Mouse (Mus musculus): Measurements from ENCODE around the gene Sugp1. TPM values are rescaled to one million over a fixed set of nuclear protein-coding genes. Genes with fewer than 3 reads are reported as not detected.
"Not testable (repeated sequence)": the region's sequence is repeated elsewhere in the genome, so short reads cannot be mapped to it uniquely, and the experiment has no call there.

The Sugp1 gene
- 51.9 and 57.7 TPM in 2 replicates for polyA plus RNA-seq (2016; fragmentation: Nextera tagmentation; extraction: Ambion mirVana)

DNA sequence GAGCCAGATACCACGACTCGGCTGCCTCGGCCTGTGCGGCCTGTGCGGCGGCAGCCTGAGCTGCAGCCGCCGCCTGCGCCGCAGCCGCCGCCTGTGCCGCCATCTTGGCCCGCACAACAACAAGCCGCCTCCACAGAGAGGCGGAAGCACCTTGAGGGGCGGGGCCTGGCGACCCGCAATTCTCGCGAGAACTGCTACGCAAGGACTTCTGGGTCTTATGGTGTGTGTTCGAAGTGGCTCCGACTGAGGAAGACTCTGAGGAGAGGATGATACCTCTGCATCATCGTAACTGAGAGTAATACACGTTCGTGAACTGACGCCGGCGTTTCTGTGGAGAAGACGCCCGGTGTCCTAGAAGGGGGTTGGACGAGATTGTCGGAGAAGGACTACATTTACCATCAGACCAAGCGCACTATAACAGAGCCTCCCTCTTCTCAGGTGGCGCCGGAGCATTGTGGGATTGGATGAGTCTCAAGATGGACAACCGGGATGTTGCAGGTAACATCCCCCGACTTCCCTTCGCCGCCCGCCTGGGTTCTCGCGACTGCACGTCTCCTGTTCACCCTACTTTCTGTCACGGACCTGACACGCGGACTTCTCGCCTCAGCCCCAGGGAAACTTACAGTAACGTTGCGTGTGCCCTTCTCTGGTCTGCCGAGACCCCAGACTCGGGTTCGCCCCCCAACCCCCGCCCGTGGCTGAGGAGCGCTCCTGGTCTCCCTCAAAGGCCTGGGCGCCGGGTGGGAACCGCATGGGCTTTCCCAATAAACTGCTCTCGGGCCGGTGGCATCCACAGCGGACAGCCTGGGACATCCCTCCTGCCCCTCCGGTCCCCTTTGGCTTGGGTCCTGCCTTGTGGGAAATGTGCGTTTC, at the start of gene Sugp1, which contains the start of gene Mau2:
Gene Sugp1, plus strand, starts transcription at position 231 of the 873 bp plus-strand sequence.
Gene Mau2, minus strand, starts transcription at position 152 of the 873 bp plus-strand sequence.
- Histone ChIP-seq H3K36me3 (peaks cover 12% of the 10 kb centered on the region; the same call in 1 of the 2 replicates), H3K4me3 (peak within 1 kb of the TSS; percentile 93), H3K4me1 (peaks cover 37% of the 10 kb centered on the region), H3K9me3 (replicated peaks) (no peaks in the 10 kb centered on the region), H3K27me3 (ENCODE audit: low read depth, poor library complexity, severe bottlenecking) (no peaks in the 10 kb centered on the region), H3K27ac (replicated peaks) (peak within 1 kb of the TSS; percentile 95)
- peak; percentile 96 for DNase-seq (ENCODE audit: low spot score)
- under 1% methylated on average over 65 of the region's 65 CpGs for WGBS

- Histone ChIP-seq H3K4me1 (peaks cover 32% of the 10 kb centered on the region), H3K27ac (replicated peaks) (peak overlapping the region; percentile 92), H3K36me3 (peaks cover 12% of the 10 kb centered on the region; the same call in 1 of the 2 replicates), H3K4me3 (peak overlapping the region; percentile 94), H3K9me3 (replicated peaks) (no peaks in the 10 kb centered on the region), H3K27me3 (ENCODE audit: low read depth, poor library complexity, severe bottlenecking) (no peaks in the 10 kb centered on the region)
- WGBS, result 1% methylated on average over 7 of the region's 7 CpGs
- DNase-seq (ENCODE audit: low spot score), result no peak
Observed at GRCm38 (mm10) chr8:69995422-69995775, 47.2 kb upstream of the Sugp1 start.

DNA sequence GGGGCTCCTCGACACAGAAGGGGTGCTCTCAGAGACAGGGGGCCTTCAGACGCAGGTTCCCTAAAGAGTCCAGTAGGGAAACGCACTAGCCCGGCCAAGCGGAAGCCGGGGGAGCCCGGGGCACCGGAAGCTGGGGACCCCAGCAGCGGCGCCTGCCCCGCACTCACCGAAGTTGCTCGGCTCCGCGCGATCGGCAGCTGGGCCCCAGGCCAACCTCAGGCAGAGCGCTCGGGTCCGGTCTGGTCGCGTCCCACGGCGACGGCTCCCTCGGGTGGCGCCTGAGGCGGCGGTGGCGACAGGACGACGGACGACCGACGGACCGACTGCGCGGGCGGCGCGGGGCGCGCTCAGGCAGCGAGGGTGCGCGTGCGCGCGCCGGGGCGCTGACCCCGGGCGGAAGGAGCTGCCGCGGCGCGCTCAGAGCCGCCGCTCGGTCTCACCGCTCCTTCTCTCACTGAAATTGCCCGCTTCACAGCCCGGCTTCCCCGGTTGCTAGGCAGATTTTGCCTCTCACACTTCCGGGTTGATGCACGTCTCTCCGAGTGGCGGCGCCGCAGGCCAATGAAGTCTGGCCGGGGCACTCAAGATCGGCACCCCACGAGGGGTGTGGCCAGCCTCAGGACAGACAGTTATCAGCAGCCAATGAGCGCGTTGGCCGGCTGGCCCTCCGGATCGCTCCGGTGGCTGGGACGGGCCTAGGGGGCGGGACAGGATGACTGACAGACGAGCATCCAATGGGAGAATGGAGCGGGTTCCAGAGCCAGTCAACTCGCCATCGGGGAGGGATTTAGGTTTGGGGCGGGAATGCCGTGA, 46.6 kb upstream of the Sugp1 start, which contains the start of gene Gatad2a:
Gene Gatad2a, minus strand, starts transcription at position 609 of the 813 bp plus-strand sequence.
- peaks cover 33% of the 10 kb centered on the region for H3K4me1 ChIP-seq
- no peaks in the 10 kb centered on the region for H3K9me3 ChIP-seq (replicated peaks)
- no peaks in the 10 kb centered on the region for H3K27me3 ChIP-seq (ENCODE audit: low read depth, poor library complexity, severe bottlenecking)
- peak within 1 kb of the TSS; percentile 94 for H3K4me3 ChIP-seq
- H3K36me3 ChIP-seq, result peaks cover 12% of the 10 kb centered on the region; the same call in 1 of the 2 replicates
- under 1% methylated on average over 86 of the region's 87 CpGs for WGBS
- DNase-seq (ENCODE audit: low spot score), result peak; percentile 100
- peak within 1 kb of the TSS; percentile 92 for H3K27ac ChIP-seq (replicated peaks)

DNA sequence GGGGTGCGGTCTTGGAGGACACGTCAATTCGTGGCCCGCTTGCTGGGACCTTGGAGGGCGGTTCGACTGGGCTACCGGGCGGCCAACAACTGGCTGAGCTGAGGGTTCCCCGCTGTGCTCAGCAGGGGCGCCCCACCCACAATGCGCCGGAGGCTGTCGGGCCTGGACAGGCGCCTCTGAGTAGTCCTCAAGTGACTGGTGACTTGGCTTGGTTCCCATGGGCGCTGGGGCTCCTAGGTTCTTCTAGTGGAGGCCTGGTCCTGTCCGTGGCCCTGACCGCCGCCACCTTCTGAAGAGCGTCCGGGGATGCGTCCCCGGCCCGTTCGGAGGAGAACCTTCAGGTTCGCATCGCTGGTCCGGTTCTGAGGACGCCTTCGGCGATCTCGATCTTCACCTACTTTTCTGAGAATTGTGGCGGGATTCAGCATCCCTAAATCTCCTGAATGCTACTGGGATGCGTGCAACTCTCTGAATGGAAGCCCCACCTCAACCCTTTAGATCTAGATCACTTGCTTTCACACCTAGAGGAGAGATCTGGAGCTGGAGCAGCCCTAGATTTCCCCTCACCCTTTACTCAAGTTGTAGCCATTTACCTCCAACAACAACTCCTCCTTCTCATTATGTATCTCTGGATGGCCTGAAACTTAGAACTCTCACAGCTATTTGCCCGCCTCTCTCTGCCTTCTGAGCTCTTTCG, 45.9 kb upstream of the Sugp1 start:
- Histone ChIP-seq H3K4me1 (peaks cover 41% of the 10 kb centered on the region), H3K36me3 (peaks cover 12% of the 10 kb centered on the region; the same call in 1 of the 2 replicates), H3K27me3 (ENCODE audit: low read depth, poor library complexity, severe bottlenecking) (no peaks in the 10 kb centered on the region), H3K27ac (replicated peaks) (peak overlapping the region; percentile 92), H3K4me3 (peak overlapping the region; percentile 94), H3K9me3 (replicated peaks) (no peaks in the 10 kb centered on the region)
- DNase-seq (ENCODE audit: low spot score), result no peak
- WGBS, result 3% methylated on average over 35 of the region's 35 CpGs

- H3K27ac ChIP-seq (replicated peaks), result no peak overlapping the region
- peaks cover 35% of the 10 kb centered on the region for H3K4me1 ChIP-seq
- H3K36me3 ChIP-seq, result no peaks in the 10 kb centered on the region
- 91% methylated on average over 3 of the region's 3 CpGs for WGBS
- no peak overlapping the region for H3K4me3 ChIP-seq
- DNase-seq (ENCODE audit: low spot score), result no peak
- no peaks in the 10 kb centered on the region for H3K27me3 ChIP-seq (ENCODE audit: low read depth, poor library complexity, severe bottlenecking)
- H3K9me3 ChIP-seq (replicated peaks), result no peaks in the 10 kb centered on the region
Observed at GRCm38 (mm10) chr8:69998706-69999105, 43.9 kb upstream of the Sugp1 start.

DNA sequence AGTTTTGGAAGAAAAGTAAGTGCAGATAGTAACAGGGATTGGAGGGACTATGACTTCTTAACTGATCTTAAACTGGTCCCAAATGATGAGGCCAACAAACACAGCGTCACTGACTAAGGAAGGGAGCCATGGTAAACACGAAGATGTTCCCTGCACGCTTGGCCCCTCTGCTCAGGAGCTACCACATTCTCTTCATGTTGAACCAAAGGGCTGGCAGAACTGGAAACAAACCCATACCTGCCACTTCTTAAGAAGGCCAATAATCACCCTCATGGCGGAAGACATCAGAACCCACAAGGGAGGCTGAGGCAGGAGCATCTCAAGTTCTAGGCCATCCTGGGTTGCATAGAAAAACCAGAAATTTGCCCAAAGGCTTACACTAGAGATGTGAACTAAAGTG, 43.4 kb upstream of the Sugp1 start:
- DNase-seq (ENCODE audit: low spot score), result no peak
- no peaks in the 10 kb centered on the region for H3K9me3 ChIP-seq (replicated peaks)
- H3K4me1 ChIP-seq, result peaks cover 31% of the 10 kb centered on the region
- H3K36me3 ChIP-seq, result no peaks in the 10 kb centered on the region
- H3K27ac ChIP-seq (replicated peaks), result no peak overlapping the region
- H3K27me3 ChIP-seq (ENCODE audit: low read depth, poor library complexity, severe bottlenecking), result no peaks in the 10 kb centered on the region
- H3K4me3 ChIP-seq, result no peak overlapping the region
- 90% methylated on average over 4 of the region's 4 CpGs for WGBS

- Histone ChIP-seq H3K27ac (replicated peaks) (no peak overlapping the region), H3K4me1 (peaks cover 23% of the 10 kb centered on the region), H3K4me3 (no peak overlapping the region), H3K9me3 (replicated peaks) (no peaks in the 10 kb centered on the region), H3K36me3 (no peaks in the 10 kb centered on the region), H3K27me3 (ENCODE audit: low read depth, poor library complexity, severe bottlenecking) (no peaks in the 10 kb centered on the region)
- 89% methylated on average over 2 of the region's 2 CpGs for WGBS
- DNase-seq (ENCODE audit: low spot score), result no peak
Observed at GRCm38 (mm10) chr8:70000226-70000625, 42.4 kb upstream of the Sugp1 start.

DNA sequence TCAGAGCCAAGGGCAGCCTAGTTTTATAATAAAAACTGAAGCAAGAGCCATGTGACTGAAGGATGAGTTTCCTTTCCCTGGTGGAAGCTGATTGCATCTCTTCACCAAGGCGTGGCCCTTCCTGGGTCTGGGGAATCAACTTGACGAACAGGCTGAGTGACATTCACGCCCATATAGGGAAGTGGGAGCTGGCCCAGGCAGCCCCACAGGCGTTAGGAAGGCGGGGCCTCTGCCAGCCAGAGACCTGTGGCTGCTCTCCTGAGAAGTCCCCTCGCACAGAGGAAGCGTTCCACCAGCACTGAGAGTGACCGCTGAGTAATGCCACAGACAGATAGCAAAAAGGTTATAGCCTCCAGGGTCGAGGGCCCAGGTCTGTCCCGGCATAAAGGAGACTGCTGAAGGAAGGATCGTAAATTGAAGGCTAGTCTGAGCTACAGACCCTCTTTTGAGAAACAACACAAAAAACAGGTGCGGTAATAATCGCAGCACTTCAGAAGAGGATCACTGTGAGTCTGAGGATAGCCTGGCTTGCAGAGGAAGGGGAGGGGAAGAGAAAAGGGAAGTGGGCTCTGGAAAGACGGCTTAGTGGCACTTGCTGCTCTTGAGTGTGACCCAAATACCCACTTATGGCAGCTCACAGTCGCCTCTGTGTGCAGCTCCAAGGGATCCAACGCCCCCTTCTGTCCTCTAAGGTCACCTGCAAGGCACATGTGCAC, 41.3 kb upstream of the Sugp1 start:
- WGBS, result 5% methylated on average over 16 of the region's 16 CpGs
- H3K27ac ChIP-seq (replicated peaks), result peak overlapping the region; percentile 49
- H3K4me3 ChIP-seq, result peak overlapping the region; percentile 36
- no peaks in the 10 kb centered on the region for H3K9me3 ChIP-seq (replicated peaks)
- peak; percentile 42 for DNase-seq (ENCODE audit: low spot score)
- H3K27me3 ChIP-seq (ENCODE audit: low read depth, poor library complexity, severe bottlenecking), result no peaks in the 10 kb centered on the region
- H3K36me3 ChIP-seq, result no peaks in the 10 kb centered on the region
- peaks cover 22% of the 10 kb centered on the region for H3K4me1 ChIP-seq

DNA sequence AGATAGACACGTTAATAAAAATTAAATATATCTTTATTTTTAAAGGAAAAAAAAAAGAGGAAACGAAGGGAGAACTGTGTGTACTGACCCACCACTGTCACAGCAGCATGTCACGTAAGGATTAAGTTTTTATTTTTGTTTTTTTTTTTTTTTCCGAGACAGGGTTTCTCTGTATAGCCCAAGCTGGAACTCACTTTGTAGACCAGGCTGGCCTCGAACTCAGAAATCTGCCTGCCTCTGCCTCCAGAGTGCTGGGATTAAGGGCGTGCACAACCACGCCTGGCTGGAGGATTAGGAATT, 40.8 kb upstream of the Sugp1 start:
- H3K27me3 ChIP-seq (ENCODE audit: low read depth, poor library complexity, severe bottlenecking); DNase-seq (ENCODE audit: low spot score); H3K27ac ChIP-seq (replicated peaks); H3K36me3 ChIP-seq; H3K9me3 ChIP-seq (replicated peaks): not testable (repeated sequence)
- H3K4me3 ChIP-seq, result peak overlapping the region; percentile 36; the same call in 1 of the 2 replicates
- peaks cover 17% of the 10 kb centered on the region for H3K4me1 ChIP-seq
- 40% methylated on average over 7 of the region's 7 CpGs for WGBS

- H3K36me3 ChIP-seq, result no peaks in the 10 kb centered on the region
- DNase-seq (ENCODE audit: low spot score), result no peak
- H3K27ac ChIP-seq (replicated peaks), result no peak overlapping the region
- H3K4me3 ChIP-seq, result no peak overlapping the region
- no peaks in the 10 kb centered on the region for H3K9me3 ChIP-seq (replicated peaks)
- no peaks in the 10 kb centered on the region for H3K27me3 ChIP-seq (ENCODE audit: low read depth, poor library complexity, severe bottlenecking)
- 60% methylated on average over 4 of the region's 4 CpGs for WGBS
- H3K4me1 ChIP-seq, result peaks cover 14% of the 10 kb centered on the region
Observed at GRCm38 (mm10) chr8:70003204-70003657, 39.4 kb upstream of the Sugp1 start.

DNA sequence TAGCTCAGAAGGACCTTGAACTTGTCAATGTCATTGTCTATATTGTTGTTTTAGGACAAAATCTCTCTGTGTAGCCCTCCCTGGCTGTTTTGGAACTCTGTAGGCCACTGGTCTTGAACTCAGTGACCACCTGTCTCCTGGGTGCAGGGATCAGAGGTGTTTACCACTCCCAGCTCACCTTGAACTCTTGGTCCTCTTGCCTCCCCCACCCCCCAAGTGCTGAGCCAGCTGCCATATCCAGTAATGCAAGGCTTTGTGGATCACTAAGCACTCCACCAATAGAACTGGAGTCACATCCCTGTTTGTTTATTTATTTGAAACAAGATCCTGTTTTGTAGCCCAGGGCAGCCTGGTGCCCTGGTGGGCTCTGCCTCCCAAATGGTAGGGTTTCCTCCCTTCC, 38.3 kb upstream of the Sugp1 start:
- Histone ChIP-seq H3K4me1 (peaks cover 14% of the 10 kb centered on the region), H3K36me3 (no peaks in the 10 kb centered on the region), H3K27me3 (ENCODE audit: low read depth, poor library complexity, severe bottlenecking) (no peaks in the 10 kb centered on the region), H3K4me3 (no peak overlapping the region), H3K27ac (replicated peaks) (no peak overlapping the region), H3K9me3 (replicated peaks) (no peaks in the 10 kb centered on the region)
- DNase-seq (ENCODE audit: low spot score), result no peak

DNA sequence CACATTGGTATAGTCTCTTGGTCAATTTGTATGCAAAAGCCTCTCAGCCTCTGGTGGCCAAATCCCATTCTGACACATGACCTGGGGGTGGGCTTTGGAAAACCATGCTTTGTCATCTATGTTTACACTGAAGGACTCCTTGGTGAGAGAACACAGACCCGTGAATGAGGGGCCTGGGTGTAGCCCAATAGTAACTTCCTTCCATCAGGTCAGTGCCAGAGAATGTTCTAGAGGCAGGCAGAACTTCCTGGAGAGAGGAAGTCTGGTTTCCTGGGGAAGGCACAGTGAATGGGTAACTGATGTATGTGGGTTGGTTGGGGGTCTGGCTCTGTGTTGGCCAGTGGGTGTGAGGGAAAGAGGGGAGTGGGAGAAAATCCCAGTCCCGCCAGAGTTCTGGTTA, 37.4 kb upstream of the Sugp1 start:
- 54% methylated on average over 2 of the region's 2 CpGs for WGBS

More for the DNA sequence above, 37.4 kb upstream of the Sugp1 start:
- H3K27ac ChIP-seq (replicated peaks), result no peak overlapping the region
- H3K4me3 ChIP-seq, result no peak overlapping the region
- peaks cover 14% of the 10 kb centered on the region for H3K4me1 ChIP-seq
- no peak for DNase-seq (ENCODE audit: low spot score)
- no peaks in the 10 kb centered on the region for H3K27me3 ChIP-seq (ENCODE audit: low read depth, poor library complexity, severe bottlenecking)
- no peaks in the 10 kb centered on the region for H3K36me3 ChIP-seq
- H3K9me3 ChIP-seq (replicated peaks), result no peaks in the 10 kb centered on the region
